Mouse (Mus musculus) heart, adult 8-10 months (tissue): ENCODE measurements at regions not wholly inside any gene's neighbourhood (a gene's known extent, or its start where the extent isn't known, plus 50 kb on each side); places are given as distances from the start of the nearest gene placed in this dataset.
"Not testable (repeated sequence)": the region's sequence is repeated elsewhere in the genome, so short reads cannot be mapped to it uniquely, and the experiment has no call there.

Experiments used
- DNase-seq: peaks from one replicate; pipeline ENCODE4 v3.0.0; 2022; ENCODE audit warnings: low spot score

DNA sequence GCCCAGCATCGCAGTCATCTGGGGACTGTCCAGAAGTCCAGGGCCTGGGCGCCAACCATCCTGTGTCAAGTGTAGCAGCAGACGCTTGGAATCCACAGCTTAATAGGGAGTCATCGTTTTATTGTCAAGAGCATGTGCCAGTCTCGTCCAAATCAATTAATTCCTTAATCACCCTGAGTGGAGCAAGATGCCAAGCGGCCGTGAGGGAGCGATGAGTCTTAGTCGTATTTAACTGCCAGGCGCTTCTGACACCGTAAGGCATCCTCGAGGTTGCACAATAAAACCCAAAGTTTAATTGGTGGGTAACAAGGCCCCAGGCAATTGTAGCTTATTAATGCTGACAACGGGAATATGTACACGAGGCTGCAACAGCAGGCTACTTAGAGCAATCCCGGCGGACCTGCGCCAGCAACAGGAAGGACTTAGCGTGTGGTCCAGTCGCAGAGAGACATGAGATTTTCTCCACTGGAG is 277.6 kb upstream of the Kdm8 start:
- no peak for DNase-seq

DNA sequence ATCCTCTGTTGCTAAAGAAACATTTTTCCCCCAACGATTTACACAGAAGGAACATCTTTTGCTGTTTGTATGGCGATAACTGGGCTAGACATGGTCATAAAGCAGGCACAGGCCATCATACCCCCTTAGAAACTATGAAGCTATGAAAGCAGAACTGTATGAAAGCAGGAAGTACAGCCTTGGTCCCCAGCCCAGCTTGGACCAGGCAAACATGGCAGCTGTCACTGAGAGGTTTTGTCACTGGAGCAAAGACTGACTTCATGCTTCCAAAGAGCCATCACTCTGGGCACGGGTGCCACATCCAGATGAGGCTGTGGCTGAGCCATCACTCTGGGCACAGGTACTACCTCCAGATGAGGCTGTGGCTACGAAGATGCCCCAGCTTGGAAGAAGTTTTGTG is 276.8 kb upstream of the Kdm8 start:
- no peak for DNase-seq

DNA sequence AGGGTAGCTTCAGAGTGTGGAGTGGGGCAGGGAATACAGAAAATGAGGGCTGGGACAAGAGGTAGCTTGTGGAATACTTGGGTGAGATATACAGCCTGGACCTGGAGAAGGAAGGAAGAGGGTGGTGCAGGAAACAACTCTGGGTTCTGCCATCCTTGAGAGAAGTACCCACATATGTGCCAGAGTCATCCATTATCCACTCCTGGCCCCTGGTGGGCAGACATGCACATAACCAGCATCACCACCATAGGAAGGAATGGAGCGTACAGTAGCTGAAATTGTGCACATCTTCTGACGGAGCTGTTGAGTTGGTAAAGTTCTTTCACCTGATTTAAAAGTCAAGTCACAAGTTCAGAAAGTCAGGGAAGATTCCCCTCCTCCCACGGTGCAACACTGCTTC is 262.9 kb upstream of the Kdm8 start:
- no peak for DNase-seq

DNA sequence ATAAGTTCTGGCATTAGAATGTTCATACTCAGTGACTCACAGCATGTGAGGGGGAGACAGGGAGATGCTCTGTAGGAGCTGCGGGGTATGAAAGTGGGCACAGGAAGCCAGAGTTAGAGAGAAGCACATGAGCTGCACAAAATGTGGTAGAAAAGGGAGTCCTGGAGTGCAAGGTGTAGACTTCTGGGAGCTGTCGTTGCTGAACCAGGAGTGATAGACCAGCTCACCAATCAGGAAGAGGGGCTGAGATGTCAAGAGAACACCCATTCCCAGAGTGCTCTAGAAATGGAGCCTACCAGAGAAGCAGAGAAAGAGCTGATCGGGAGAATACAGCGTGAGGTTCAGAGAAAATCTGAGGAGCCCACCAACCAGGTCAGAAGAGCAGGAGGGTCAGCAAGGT is 262.2 kb upstream of the Kdm8 start:
- DNase-seq: no peak

DNA sequence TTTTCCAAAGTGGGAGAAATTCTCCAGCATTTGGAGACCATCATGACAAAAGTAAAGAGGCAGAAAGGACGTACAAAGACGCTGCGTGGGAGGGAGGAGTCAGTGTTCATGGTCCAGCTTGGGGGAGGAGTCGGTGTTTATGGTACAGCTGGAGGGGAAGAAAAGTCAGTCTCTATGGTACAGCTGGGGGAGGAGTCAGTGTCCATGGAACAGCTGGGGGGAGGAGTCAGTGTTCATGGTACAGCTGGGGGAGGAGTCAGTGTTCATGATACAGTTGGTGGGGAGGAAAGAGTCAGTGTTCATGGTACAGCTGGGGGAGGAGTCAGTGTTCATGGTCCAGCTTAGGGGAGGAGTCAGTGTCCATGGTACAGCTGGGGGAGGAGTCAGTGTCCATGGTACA is 261.5 kb upstream of the Kdm8 start:
- not testable (repeated sequence) for DNase-seq

DNA sequence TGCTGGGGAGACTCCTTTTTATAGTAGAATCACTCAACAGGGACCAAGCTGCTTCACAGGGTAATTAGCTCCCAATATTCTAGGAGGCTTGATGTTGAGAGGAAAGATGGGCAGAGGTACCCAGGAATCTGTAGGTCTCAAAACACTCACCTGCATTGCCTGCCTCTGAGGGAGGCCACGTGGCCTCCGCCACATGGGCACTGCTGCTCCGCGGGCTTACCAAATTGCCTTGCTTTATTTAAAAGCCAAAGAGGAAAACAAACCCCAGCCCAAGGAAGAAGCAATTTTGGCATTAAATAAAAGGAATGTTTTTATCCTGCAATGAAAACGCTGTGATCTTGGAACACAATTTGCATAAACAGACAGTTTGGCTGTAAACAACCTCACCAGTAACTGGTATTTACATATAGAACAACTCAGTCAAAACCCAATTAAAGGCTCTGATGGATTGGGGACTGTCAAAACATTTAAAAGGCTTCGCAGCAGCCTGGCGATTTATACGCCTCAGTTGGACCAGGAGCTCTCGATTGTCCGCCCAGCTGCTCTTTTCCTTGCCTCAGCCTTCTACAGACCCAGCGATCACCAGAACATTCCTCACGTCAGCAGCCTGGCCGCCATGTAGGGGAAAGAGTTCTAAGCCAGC is 259.3 kb upstream of the Kdm8 start:
- no peak for DNase-seq

DNA sequence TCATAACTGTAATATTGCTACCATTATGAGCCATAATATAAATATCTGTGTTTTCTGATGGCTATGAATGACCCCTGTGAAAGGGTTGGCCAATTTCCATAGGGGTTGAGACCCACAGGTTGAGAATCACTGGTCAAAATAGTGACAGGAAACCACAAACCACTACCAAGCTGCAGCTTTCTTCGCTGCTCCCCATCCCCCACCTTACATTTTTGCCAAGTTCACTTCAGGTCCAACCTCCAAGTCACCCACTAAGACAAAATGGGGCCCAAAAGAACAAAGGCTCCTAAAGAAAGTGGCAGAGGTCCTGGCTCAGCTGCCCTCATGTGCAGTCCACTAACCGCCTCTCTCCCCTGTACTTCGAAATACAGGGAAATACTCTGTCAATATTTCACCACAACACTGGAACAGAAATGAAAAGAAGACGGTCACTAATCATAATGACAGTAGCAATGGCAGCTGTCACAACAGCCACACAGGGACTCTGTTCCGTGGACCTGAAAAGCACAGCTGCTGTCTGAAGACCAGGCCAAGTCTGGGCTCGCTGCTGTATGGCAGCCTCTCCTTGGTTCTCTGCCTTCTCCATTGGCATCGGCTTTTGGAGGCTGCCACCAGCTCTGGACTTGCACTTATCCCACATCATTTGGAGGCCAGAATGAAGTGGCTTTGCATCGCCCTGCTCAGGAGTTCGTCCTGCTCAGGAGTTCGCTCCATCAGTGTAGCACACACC is 257.3 kb upstream of the Kdm8 start:
- DNase-seq: no peak

DNA sequence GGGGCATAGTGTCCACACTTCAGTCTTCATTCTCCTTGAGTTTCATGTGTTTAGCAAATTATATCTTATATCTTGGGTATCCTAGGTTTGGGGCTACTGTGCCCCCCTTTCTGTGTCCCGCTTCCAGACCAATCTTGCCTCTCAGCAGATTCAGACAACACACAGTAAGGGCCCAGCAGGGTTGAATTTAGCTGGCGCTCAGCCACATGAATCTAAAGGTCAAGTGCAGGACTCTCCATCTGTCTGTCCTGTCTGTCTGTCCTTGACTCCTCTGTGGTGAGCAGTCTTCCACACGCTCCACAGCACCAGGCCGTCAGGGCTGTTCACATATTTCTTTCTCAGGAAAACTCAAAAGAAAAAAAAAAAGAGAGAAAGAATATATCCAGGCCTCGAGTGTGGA is 255.5 kb upstream of the Kdm8 start:
- no peak for DNase-seq

DNA sequence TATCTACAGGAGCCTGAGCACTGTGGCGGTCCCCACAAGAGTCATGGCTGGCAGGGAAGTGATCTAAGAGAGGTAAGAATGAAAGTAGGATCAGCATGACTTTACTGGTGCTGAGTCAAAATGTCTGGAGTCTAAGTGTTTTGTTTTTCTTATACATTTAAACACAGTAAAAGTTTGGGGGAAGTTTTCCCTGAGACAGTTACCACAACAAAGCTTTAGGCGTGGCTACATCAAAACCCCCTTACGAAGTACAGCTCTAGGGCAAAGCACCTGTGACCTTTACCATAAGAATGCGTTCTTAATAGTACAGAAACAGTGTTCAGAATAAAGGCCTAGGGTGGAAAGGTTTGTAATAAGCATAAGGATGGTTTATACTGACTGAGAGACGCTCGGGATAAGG is 254.4 kb upstream of the Kdm8 start:
- no peak for DNase-seq

DNA sequence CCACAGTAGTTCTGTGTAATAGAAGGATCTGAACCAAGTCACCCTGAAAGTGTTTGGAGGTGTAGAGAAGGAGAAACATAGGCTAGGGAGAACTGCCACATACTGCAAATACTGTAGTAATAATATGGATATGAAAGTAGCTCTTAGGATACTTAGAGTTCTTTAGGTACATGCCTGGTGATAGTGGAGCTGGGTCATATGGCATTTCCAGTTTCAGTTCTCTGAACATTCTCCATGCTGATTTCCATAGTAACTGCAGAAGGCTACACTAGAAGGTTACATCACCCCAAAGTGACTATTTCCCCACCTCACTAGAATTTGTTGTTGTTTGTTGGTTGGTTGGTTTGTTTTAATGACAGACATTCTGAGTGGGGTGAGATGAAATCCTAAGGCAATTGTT is 253.2 kb upstream of the Kdm8 start:
- DNase-seq: no peak

DNA sequence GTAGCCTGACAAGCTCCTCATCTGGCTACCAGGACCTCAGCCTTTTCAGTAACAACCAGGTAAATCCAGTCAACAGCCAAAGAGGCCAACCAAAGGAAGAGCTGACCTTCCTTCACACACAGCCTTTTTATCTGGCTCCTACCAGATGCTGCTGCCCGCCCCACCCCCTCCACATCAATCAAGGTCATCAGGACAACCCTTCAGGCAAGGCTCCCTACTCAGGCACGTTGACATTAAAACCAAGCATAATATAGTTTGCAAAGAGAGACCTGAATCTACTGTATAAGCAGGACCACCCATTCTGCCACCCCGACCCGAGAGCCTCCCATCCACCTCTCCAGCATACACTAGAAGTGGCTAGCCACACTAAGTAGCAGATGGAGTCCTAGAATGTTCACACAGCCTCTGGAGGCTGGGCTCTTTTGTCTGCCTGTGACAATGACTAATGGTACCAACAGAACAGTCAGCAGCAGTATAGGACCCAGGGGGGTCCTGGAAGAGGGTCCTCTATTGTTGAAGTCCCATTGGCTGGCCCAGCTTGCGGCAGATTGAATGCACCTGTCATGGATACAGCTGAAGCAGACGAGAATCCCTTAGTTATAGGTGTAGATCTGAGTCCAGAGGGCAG is 233.0 kb upstream of the Kdm8 start:
- no peak for DNase-seq

DNA sequence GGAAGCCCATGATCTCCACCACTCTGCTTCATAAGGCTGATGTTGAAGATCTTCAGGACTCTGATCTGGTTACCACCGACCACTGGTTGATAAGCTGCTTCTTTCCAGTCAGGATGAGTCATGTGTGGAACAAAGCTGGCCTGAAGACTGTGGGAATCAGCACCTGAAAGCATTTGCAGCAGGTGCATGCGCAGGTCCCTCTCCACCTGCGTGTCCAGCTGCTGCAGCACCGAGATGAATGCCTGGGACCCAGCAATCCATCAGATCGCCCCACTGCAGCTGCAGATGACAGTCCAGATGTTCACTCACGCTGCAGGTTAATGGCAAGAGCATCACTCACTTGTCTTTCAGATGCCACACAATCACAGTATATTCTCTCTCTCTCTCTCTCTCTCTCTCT is 230.4 kb upstream of the Kdm8 start:
- no peak for DNase-seq

DNA sequence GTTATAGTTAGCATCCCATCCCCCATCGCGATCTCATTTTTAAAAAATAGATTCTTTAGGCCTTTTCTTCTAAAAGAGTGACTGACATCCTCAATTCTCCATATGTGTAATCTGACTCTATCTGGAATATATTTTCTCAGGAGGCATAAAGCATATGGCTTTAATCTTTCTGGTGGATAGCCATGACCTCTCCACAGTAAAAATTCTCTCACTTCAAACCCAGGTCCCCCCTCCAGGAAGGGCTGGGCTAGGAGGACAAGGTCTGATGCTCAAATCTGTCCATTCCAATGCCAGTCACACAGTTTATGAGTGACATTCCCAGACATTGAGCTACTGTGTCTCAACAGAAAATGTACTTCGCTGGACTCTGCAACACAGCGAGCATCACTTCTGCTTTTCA is 226.8 kb upstream of the Kdm8 start:
- DNase-seq: no peak

DNA sequence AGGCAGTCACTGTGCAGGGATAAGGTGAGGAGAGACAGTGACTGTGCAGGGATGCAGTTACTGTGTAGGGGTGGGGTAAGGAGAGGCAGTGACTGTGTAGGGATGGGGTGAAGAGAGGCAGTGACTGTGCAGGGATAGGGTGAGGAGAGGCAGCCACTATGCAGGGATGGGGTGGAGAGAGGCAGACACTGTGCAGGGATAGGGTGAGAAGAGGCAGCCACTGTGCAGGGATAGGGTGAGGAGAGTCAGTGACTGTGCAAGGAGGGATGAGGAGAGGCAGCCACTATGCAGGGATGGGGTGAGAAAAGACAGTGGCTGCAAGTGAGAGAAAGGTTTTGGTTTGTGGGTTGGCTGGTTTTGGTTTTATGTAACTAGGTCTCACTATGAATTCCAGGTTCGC is 221.8 kb upstream of the Kdm8 start:
- DNase-seq: no peak

DNA sequence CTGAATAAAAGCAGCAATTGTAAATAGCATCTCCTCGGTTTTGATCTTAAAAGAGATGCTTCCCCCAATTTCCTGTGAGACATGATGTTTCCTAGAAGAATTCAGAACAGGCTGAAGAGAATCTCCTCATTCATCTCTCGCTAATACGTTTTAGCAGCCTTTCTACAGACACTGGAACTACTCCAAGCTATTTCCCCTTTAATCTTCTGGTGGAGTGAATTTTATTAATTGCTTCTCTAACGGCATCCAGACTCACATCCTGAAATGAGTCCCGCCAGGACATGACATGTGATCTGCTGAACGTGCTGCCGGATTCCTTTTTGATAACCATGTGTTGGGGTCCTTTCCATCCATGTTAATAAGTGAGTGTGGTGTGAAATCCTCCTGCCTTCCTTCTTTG is 209.6 kb upstream of the Kdm8 start:
- DNase-seq: no peak

DNA sequence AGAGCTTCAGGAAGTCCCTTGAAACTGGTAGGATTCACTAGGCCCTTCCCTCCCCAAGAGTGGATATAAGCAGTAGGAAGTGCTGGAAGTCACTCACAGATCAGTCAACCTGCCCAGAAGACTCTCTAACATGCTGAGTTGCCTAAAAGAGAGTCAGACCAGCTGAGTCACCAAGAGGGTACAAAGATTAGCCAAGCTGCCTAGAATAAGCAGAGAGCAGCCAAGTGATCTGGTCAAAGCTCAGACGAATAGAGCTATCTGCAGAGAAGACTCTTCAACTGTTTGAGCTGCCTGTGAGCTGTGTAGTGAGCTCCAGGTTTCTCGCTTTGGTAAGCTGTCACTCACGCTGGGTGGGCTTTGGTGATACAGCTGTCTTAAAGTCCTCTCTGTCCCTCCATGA is 207.4 kb upstream of the Kdm8 start:
- no peak for DNase-seq

DNA sequence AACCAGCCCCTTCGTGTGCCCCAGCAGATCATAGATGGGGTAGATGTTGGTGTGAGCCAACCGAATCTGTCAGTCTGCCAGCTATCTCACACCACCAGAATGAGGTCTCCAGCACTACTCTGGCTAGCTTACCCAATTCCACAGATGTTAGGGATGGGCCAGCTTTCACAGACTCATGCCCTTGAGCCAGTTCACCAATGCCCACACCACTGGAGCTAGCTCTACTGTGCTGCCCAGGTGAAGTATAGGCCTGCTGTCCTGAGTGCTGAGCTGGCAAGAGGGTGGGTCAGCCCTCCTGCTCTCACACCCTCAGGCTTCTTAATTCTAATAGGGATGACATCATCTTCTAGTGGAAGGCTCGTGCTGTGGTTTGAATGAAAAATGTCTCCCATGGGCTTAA is 201.5 kb upstream of the Kdm8 start:
- DNase-seq: no peak

DNA sequence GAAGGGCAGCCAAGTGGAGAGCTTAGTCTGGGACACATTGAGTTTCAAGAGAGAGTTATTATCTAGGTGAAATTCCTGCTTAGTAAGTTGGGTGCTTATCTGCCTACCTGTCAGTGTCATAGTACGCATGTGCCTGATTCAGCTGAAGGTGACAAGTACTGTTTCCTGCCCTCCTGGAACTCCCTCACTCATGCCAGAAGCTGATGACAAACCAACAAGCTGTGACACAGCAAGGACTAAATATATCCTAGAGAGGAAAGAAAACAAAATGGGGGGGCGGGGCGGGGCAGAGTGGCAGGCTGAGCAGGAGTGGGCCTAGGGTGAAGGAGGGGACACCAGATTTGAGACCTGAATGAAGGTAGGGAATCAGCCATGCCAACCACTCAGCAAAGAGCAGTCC is 196.1 kb upstream of the Kdm8 start:
- peak; percentile 27 for DNase-seq

DNA sequence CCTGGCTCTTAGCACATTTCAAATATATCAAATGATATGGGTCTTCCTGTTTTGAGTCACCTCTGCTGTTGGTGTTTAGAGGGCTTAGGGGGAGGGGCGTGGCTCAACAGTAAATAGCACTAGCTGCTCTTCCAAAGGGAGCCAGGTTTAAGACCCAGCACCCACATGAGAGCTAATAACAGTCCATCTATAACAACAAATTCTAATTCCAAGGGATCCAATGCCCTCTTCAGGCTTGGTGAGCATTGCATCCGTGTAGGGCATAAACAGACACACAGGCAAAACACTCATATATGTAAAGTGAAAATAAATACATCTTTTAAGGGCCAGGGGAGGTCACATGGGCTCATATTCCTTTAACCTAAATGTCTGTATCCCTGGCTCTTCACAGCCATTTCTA is 194.1 kb upstream of the Kdm8 start:
- no peak for DNase-seq

DNA sequence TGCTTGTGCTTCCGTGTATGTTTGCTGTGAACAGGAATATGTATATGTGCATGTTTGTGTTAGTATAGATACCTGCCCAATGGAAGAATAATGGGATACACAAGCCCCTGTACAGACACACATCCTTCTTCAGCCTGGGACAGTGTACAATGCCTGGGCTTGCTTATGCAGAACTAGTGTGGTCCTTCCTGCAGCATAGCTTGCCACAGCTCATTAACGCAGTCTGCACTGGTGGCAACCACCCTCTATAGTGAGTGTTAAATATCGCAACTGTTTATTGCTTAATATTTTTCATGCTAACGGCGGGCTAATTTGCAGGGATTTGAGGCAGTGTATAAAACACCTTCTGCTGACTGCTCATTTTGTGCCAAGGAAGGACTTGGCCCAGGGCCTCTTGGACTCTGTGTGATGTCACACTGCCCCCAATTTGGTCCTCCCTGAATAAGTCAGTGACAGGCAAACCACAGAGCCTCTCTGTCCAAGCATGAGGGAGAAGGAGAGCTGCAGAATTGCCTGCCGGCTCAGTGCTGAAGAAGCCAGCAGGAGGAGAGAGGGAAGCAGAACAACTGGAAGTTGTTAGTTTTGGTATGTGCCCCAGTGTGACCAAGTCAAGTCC is 193.4 kb upstream of the Kdm8 start:
- no peak for DNase-seq

DNA sequence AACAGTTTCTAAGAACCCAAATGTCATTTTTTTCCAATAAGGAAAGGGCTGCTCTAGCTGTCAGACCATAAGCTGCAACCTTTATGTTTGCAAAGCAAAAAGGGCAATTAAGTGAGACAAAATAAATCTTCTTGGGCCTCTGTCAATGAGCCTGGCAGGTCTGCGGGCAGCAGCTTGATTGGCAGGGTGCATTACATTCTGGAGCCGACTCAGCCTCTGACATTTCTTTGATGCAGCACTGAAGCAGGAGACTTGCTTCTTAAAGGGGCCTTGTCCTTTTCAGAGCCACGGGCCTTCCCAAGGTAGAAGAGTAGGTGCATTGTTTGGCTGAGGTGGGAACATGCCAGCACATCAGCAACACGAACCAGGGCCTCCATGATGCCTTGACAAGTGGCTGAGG is 190.2 kb upstream of the Kdm8 start:
- no peak for DNase-seq

DNA sequence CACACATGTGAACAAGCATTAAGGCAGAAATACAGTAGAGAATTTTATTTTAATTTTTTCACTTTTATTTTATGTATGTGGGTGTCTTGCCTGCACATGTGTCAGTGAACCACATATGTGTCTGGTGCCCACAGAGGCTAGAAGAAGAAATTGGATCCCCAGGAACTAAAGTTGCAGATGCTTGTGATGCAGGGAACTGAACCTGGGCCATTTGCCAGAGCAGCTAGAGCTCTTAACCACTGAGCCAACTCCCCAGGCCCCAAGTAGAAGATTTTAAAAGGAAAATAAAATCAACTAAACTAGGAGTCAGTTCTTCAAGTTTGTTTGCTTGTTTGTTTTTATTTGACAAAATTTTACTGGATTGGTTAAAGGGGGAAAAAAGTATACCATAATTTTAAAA is 185.5 kb upstream of the Kdm8 start:
- DNase-seq: no peak

DNA sequence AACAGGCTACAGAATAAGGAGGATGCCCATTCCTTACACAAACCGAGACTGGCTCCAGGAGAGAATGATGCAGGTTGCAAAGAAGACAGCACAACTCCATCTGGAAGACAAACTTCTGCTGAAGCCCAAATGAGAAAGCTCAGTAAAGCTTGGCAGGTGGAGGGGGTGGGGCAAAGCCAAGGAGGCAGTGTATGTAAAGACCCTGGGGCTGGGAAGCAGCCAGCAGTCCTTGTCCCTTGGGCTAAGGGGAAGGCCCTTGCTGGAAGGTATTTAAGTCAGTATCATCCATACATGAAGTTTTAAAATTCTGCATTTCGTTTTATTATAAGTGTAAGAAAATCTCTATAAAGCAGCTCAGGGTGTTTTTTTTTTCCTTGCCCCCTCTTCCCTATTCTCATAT is 182.3 kb upstream of the Kdm8 start:
- DNase-seq: no peak
